Mouse (Mus musculus) adrenal gland, postnatal 4 days (tissue): ENCODE results near the gene Ccdc88b. TPM values are rescaled to one million over a fixed set of nuclear protein-coding genes. Genes with fewer than 3 reads are reported as not detected.
"Not testable (repeated sequence)": the region's sequence is repeated elsewhere in the genome, so short reads cannot be mapped to it uniquely, and the experiment has no call there.

ENCODE experiments used
- DNase-seq, 2 experiments: peaks; one replicate each; pipeline ENCODE4 v3.0.0; 2021 to 2022; ENCODE audit warnings: low spot score in 2 of 2, mixed read lengths in 2 of 2
- long read RNA-seq, 2 experiments: library from polyadenylated mRNA; stranded (forward); transcript quantifications; one replicate each; pipeline ENCODE4 v2.0.0; 2021
- total RNA-seq, 2 experiments: library from RNA; stranded (reverse); gene quantifications; 2 replicates each; pipeline ENCODE4 v1.2.3; 2021

The Ccdc88b gene
- total RNA-seq, result 1 to 10 TPM; 1.5 to 2.0 TPM
- long read RNA-seq, experiment 1, partial matches to known transcripts, result 1 of 2 reads
- long read RNA-seq, experiment 1, other reads (novel, unspliced or antisense), result 1 of 2 reads
- long read RNA-seq, experiment 2, partial matches to known transcripts, result 1 of 3 reads
- long read RNA-seq, experiment 2, other reads (novel, unspliced or antisense), result 1 of 3 reads

DNA sequence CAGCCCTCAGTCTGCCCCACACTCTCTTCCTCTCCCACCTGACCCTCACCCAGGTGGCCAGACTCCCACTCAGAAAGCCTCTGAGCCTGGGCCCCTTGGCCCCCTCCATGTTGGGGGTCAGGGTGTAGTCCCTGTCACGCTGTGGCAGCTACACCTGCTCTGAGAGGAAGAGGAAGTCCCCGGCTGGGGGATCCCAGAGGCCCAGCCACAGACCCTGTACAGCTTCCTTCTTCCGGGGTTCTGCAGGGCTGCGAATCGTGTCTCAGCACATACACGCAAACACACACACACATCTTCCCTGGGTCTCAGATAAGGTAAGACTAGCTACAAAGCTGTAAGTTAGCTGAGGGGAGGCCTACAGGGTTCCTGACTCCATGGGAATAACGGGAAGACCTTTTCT is at the start of gene Ccdc88b:
Gene Ccdc88b (minus strand): TSS at position 181 of the 400 bp plus-strand sequence.
- no peak for DNase-seq

DNA sequence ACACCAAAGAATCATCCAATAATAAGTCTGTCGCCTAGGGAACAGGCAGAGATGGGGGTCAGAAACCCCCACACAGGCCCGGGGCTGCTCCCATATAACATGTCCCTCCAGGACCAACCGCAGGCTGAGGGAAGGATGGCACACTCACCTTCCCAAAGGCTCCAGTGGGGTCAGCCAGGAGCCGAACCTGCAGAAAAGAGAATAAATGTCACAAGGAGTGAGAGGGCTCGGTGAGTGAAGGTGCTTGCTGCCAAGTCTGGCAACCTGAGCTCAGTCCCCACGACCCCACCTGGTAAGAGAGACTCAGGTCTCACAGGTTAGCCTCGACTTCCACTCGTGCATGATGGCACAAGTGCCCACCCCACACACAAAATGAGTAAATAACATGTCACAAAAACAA is 49.1 kb upstream of the Ccdc88b start:
- no peak for DNase-seq

DNA sequence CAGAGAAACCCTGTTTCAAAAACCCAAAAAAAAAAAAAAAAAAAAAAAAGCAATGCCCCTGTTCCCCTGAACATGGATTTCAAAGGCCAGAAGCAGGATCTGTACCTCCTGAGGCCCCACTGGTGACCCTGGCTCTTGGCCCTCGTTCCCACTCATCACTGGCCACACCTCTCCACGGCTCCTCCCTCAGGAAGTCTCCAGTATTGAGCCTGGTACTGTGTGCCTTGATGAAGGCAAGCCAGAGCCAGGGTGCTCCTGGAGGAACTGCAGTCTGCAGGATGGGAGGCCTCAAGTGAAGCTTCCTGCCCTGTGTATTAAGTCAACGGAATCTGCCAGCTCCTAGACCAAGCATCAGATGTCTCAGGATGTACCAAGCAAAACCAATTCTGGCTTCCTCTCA is 48.2 kb upstream of the Ccdc88b start:
- no peak for DNase-seq

DNA sequence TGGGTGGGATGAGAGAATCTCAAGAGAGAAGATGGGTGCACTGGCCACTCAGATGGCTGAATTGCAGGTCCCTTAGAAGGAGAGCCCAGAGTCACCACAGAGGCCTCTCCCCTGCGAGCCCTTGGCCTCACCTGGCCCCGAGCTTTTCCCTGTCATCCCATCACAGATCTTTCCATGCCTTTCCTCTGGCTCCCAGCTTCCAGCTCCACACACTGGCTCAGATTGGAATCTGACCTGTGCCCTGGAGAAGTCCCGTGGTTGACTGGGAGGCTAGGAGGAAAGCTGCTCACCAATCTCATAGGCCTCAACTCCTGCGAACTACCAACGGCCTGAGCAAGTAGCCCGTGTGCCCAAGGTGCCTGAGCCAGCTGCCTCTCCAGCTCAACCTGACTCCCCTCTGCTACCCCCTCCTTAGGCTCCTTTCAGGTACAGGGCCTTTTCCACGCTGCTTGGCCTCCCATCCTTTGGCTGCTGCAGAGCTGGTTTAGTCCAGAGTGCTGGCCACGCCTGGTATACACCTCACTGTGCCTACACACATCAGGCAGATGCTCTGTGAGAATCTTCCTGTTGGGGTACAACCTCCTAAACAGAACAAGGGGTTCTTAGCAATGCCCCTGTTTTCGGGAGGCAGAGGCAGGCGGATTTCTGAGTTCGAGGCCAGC is 47.6 kb upstream of the Ccdc88b start:
- DNase-seq, result no peak

DNA sequence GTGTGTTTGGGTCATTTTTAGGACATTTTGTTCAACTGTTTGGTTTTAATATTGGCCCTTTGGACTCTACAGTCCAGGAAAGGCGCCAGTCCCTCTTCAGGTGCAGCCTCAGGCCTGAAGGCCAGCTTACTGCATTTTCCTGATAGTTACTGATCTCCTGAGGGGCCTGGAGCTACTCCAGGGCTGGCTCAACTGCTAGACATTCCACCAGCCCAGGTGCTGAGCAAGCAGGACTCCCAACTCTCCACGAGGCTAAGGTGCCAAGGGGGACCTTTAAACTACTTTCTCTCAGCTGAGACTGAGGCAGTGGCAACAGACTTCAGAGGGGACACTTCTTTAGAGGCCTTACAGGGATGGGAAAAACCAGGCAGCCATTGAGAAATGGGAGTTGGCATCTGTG is 46.8 kb upstream of the Ccdc88b start:
- DNase-seq, result no peak

DNA sequence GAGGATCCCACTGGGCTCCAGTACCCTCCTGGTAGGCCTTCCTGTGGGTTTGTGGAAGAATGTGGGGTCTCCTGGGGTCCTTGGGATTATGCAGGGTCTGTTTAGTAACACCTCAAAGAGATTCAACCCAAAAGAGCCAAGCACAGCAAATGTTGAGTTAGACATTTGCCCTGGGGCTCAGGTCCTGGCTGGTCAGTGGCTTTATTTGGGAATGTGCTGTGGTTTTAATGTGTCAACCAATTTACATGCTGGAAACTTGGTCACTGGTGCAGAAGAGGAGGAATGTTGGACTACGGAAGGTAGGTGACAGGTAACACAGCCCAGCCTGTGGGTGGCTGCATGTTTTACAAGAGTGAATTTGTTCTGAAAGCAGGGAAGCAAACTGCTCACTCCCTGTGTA is 45.0 kb upstream of the Ccdc88b start:
- no peak for DNase-seq

DNA sequence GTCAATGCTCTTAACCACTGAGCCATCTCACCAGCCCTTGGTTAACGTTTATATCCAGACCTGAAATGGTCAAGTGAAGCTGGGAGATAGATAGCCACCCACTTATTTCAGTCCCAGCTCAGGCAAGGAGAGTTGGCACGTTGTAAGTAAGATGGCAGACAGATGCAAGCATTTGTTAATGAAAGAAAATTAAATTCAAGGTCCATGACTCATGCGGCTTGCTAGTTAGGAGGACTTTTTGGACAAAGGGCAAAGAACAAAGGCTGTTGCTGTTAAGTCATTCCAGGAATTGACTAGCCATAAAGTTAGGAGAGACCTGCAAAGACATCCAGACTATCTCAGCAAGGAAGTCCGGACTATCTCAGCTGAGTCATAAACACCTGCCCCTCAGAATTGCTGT is 41.6 kb upstream of the Ccdc88b start:
- DNase-seq, result no peak

DNA sequence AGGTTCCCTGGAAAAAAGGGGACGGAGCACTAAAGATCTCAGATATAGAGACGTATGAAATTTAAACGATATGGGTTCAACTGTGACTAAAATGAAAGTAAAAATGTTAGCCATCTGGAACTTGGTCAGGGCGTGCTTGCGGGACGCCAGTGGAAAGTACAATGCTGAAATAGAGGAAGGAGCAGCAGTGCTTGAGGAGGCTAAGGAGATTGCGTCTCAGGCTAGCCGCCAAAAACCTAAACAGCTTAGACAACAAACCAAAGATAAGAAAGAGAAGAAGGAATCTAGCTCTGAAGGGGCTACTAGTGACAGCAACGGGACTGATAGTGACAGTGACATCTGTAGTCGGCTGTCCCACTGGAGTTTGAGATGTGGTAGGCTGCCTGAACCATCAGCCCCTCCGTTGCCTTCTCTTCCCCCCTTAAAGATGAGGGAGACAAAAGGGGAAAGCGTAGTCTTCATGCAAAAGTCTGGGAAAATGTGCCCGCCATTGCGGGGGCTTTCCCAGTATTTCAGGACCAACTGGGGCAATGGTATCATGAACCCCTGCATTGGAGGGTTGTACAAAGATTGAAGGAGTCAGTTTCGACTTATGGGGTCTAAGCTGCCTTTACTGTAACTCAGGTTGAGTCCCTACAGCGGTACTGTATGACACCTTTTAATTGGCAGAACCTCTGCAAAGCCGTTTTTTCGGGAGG is 37.7 kb upstream of the Ccdc88b start:
- not testable (repeated sequence) for DNase-seq

DNA sequence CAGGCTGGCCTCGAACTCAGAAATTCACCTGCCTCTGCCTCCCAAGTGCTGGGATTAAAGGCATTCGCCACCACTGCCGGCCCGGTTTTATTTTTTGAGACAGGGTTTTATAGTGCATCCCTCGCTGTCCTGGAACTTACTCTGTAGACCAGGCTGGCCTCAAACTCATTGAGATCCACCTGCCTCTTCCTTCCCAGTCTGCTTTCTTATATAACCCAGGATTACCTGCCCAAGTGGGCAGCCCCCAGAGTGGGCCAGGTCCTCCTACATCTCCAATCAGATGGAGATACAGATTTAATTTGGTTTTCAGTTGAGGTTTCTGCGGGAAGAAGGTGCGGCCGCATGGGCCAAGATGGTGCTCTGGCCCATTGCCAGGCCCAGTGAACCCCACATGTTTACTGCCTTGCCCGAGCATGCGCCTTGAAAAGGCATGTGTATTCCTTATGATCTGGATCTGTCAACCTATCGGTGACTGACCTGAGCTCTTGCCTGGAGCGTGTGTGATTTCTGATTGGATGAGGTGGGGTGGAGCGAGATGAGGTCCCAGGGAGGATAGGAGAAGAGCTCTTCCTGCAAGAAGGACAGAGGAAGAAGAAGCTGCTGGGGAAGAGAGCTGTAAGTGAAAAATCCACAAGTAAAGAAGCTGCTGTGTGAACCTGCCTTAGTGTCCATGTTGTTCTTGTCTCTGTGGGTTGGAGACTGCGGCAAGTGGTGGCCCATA is 35.9 kb upstream of the Ccdc88b start:
- DNase-seq, result no peak

DNA sequence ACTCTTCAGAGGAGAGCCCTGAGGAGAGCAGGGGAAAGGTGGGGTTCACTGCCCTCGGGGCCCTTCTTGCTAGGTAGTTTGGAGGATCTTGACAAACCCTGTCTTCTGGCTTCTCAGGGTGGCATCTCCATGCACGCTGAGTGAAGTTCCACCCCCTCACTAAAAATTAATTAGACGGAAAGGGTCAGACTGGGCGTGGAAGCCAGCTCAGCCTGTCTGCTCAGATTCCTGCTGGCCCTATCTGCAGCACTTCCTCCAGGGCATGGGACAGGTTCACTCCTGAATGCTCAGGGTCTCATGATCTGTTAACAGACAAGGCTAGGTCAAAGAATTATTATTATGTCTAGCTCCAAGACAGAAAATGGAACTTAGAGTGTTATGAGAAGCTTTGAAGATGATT is 34.5 kb upstream of the Ccdc88b start:
- DNase-seq, result no peak

DNA sequence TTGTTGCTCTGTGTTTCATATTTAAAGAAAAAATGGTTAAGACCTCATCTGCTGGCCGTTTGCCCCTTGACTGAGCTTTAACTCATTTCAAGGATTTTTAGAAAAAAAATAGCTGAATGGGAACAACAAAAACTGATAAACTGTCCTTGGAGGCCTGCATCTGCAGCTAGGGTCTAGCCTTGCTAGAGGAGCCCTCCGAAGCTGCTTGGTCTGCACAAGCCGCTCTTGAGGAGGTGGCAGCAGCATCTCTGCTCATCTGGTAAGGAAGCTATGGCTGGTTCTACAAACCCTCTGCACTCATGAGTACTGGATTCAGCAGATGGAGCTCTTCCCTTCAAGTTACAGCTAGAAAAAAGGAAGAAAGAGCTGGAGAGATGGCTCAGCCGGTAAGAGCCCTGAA is 20.0 kb upstream of the Ccdc88b start:
- no peak for DNase-seq

DNA sequence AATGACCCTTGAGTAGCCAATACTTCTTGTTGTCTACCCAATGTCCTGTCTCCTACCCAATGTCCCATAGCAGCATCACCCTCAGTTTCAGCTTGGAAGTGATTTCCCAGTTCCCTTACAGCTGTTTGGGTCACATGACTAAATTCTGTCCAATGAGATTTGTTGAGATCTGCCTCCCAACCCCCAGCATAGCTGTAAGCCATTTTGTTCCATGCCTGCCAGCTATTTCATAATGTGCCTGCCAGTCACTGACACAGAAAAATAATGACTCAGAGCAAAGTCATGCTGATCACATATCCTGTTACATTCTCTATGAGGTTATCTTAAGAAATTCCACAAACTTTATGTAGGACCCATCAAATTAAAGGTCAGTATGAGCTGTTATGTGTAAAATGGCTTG is 18.8 kb upstream of the Ccdc88b start:
- no peak for DNase-seq

DNA sequence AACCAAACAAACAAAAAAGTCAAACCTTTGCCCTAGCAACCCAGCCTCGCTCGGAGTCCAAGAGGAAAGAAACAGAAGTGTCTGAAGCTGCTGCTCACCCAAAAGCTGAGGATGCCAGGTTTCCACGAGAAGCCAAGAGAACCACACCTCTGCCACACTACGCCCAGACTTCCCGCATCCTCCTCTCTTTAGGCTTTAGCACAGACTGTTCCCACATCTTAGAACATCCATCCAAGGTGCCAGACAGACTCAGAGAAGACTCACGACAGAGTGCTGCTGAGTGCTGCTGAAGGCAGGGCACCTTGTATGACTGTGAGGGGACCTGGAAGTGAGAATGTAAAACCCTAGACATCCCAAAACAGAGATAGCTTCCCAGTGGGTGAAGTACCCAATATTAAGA is 17.8 kb upstream of the Ccdc88b start:
- DNase-seq, result no peak

DNA sequence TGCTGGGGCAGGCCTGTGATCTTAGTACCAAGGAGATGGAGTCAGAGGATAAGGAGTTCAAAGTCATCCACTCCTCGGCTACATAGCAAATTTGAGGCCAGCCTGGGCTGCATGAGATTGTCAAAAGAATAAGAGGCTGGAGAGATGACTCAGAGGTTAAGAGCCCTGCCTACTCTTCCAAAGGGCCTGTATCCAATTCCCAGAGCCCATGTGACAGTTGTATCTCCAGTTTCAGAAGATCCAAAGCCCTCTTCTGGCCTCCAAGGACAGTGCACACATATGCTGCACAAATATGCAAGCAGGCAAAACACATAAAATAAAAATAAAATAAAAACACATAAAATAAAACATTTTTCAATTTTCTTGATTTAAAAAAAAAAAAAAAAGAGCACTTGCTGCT is 16.2 kb upstream of the Ccdc88b start:
- DNase-seq, result no peak

DNA sequence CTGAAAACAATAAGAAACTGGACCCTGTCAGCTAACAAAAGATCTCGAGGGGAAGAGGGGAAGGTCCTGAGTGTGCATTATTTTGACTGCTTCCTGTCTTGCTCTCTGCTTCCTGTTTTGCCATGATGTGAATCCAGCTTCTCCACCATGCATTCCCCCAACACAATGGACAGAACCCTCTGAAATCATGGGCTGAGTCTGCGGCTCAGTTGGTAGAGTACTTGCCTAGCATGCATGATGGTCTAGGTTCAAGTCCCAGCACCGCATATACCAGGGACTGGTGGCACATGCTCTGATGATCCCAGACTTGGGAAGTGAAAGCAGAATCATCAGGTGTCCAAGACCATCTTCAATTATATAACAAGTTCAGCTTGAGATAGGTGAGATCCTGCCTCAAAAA is 14.7 kb upstream of the Ccdc88b start:
- DNase-seq, result no peak

DNA sequence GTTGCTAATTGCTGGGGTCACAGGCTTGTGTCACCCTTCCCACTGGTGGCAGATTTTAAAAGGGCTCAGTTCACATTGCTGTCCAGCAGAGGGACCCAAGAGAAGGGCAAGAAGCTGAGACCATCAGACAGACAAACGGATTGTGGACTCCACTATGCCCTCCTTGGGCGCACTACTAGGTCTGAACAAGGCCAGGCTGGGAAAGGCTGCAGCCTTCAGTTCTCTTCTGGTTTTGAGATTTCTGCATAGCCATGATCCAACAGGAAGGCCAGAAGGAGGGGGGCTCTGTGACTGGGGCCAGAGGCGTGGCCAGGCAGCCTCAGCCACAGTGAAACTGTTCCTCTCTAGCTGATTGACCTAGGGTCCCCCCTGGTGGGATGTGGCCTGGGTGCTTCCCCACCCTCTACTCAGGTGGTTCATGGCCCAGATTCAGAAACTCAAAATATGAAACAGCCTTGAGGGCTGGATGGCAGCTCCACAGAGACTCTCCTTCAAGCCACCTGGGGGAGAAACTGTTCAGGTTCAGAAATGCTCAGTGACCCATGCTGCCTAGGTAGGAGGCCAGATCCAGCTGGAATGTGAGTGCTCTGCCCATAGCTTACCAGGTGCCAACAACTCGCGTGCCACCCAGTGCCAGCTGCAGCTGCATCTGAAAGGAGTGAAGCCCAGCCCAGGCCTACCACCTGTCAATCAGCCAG is 13.7 kb upstream of the Ccdc88b start:
- no peak for DNase-seq

DNA sequence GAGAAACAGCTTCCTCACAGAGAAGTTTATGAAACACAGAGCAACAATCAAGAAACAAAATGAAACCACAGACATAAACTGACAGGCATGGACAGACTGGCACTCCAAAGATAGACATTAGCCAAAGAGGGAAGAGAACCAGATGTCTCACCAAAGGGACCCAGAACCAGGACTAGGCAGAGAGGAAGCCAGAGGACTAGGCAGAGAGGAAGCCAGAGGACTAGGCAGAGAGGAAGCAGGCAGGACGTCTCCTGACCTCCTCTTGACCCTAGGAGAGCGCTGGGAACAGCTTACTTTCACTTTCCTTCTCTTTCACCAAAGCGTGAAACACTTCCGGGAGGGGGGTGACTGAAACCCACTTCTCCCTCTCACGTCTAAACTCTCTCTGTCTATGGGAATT is 11.3 kb upstream of the Ccdc88b start:
- DNase-seq, result no peak

DNA sequence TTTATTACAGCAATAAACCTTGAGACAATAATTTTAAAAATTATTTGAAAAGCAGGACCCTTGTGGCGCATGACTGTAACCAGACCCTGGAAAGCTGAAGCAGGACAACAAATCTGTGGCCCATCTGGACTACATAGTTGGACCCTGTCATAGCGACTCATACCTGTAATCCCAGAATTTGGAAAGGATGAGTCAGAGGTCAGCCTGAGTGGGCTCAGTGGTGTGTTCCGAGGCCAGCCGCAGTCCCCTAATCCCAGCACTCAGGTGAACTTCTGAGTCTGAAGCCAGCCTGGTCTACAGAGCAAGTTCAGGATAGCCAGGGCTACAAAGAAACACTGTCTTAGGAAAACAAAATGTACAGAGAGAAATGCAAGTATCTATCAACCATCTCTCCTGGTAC is 3.4 kb upstream of the Ccdc88b start:
- no peak for DNase-seq

DNA sequence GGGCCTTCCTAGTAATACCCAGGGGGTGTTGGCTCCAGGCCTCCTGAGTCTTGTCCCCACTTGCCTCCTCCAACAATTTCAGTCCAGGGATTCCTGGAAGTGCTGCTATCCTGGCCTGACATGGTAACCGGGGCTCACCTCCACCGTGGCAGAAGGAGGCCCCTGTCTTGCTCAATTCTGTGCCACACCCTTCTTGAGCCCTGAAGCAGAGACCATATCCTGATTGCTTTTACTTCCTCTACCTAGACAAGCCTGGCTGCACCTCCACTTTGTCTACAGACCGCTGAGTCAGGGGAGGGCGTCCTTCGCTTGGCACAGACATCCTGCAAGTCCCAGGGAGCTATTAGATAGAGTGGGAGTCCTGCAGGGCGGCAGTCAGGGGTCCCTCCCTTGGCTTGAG is 2.7 kb upstream of the Ccdc88b start:
- no peak for DNase-seq

DNA sequence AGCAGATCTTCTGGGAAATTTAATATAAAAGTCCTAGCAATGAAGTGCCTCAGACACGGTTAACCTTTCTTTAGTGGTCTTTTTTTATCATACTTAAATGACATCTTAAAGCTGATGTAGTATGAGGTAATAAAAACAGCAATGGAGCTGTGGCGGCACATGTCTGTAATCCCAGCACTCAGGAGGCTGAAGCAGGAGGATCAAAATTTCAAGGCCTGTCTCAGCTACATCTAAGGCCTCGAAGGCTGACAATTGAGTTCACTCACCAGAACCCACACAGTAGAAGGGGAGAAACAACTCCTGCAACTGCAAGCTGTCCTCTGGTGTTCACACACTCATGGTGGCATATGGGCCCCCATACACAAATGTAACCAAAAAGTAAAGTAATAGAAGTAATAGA is 2.0 kb upstream of the Ccdc88b start:
- no peak for DNase-seq

DNA sequence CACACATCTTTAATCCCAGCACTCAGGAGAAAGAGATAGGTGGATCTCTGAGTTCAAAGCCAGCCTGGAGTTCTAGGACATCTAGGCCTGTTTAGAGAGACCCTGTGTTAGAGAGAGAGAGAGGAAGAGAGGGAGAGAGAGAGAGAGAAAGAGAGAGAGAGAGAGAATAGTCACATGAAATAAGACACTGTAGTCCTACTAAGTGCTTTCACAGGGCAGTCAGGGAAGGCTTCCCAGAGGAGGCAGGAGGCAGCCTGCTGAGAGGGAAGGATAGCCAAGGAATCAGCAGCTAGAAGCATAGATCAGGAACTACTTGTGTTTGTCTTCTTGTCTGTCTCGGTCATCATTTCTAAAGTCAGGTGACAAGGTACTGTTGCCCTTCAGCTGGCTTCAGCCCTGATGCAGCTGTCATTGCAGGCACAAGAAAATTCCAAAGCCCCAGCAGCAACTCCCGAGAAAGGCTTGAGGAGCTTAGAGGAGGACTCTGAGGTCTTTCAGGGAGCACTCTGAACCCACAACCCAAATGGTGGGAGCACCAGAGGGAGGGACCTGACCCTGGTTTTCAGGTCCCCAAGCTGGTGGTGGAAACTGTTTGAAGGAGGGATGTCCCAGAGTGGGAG is 1.1 kb upstream of the Ccdc88b start:
- DNase-seq, result no peak
